Mouse (Mus musculus) liver, postnatal 0 days (tissue): ENCODE results near the gene Nrk.

Source experiments
- CTCF ChIP-seq: sonication (generic); IDR thresholded peaks from 2 replicates; pipeline ENCODE4 v1.5.1; 2016; ENCODE audit warnings: antibody characterized with exemption, low read depth
- EP300 ChIP-seq: IDR thresholded peaks from 2 replicates; pipeline ENCODE4 v1.6.1; 2016; ENCODE audit warnings: antibody characterized with exemption, low read depth, mild to moderate bottlenecking

DNA sequence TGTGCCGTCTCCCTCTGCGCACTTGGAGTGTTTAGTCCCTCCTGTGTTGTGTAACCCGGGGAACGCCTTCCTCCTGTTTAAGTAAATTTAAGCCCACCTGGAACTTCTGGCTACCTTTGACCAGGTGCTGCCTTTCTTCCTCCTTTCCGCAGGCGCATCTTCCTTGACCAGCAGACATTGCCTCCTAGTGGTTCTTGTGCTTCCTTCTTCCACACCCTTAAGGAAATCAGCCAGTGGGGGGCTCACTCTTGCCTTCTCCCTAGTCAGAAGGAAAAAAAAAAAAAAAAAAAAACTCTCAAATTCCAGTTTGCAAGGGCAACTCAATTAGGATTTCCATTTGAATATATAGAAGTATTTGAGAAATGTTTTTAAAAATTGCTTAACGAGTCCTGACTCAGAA lies 4.8 kb downstream of the Nrk start:
- TF ChIP-seq CTCF (no peak), EP300 (no peak)
